Mouse (Mus musculus) intestine, embryonic 15.5 days (tissue): ENCODE measurements around the gene Cwc22. TPM values are rescaled to one million over a fixed set of nuclear protein-coding genes. Genes with fewer than 3 reads are reported as not detected.

Experiments used
- ATAC-seq: fragments of 200-750 bp; cut with Nextera tagmentation; 2 replicates; pipeline ENCODE4 v1.8.0; 2017; ENCODE audit warnings: moderate TSS enrichment, moderate library complexity
- H3K27ac ChIP-seq: fragments of 300-500 bp; sonication (generic); 2 replicates; pipeline ENCODE4 v1.5.1; 2015; ENCODE audit warnings: mild to moderate bottlenecking, inconsistent platforms
- H3K27me3 ChIP-seq: fragments of 300-500 bp; sonication (generic); replicated peaks from 2 replicates; pipeline ENCODE4 v1.6.1; 2015; ENCODE audit warnings: inconsistent platforms
- H3K36me3 ChIP-seq: fragments of 300-500 bp; sonication (generic); 2 replicates; pipeline ENCODE4 v1.6.1; 2015; ENCODE audit warnings: inconsistent platforms
- H3K4me1 ChIP-seq: fragments of 300-500 bp; sonication (generic); replicated peaks from 2 replicates; pipeline ENCODE4 v1.6.1; 2015; ENCODE audit warnings: inconsistent platforms
- H3K4me2 ChIP-seq: fragments of 300-500 bp; sonication (generic); replicated peaks from 2 replicates; pipeline ENCODE4 v1.6.1; 2015; ENCODE audit warnings: mild to moderate bottlenecking, inconsistent platforms
- H3K4me3 ChIP-seq: fragments of 300-500 bp; sonication (generic); replicated peaks from 2 replicates; pipeline ENCODE4 v1.5.1; 2015; ENCODE audit warnings: inconsistent platforms
- H3K9ac ChIP-seq: fragments of 300-500 bp; sonication (generic); 2 replicates; pipeline ENCODE4 v1.6.1; 2015; ENCODE audit warnings: inconsistent platforms
- H3K9me3 ChIP-seq: fragments of 300-500 bp; sonication (generic); 2 replicates; pipeline ENCODE4 v1.6.1; 2016; ENCODE audit warnings: inconsistent platforms
- WGBS: fragments of 180-500 bp; shearing (Covaris S2); methylation state at CpG from one replicate; pipeline ENCODE4 v1.1.7; 2015; 5-methylcytosine and 5-hydroxymethylcytosine counted together
- polyA plus RNA-seq: library from polyadenylated mRNA; unstranded; fragments of >200 nt; fragmentation: Nextera tagmentation; extraction: Ambion mirVana; gene quantifications from 2 replicates; pipeline ENCODE4 v1.2.1, GENCODE M21; 2015

The Cwc22 gene
- polyA plus RNA-seq, 1 experiment from 2014 or later, result 29.4 TPM

- Histone ChIP-seq H3K4me2 (no peak overlapping the region), H3K27me3 (no peaks in the 10 kb centered on the region), H3K27ac (no peak overlapping the region), H3K9me3 (no peaks in the 10 kb centered on the region), H3K9ac (no peak overlapping the region), H3K4me3 (no peak overlapping the region), H3K4me1 (no peaks in the 10 kb centered on the region), H3K36me3 (no peaks in the 10 kb centered on the region)
- no peak for ATAC-seq
- 90% methylated on average over 10 of the region's 10 CpGs for WGBS
Measured at GRCm38 (mm10) chr2:77877156-77877855, 68.9 kb downstream of the Cwc22 start.

GRCm38 (mm10) chr2:77876331-77876730 lies 69.8 kb downstream of the Cwc22 start:
- no peak overlapping the region for H3K9ac ChIP-seq
- no peak overlapping the region for H3K4me3 ChIP-seq
- no peaks in the 10 kb centered on the region for H3K36me3 ChIP-seq
- H3K27me3 ChIP-seq, result no peaks in the 10 kb centered on the region
- H3K9me3 ChIP-seq, result no peaks in the 10 kb centered on the region
- WGBS, result 84% methylated on average over 6 of the region's 6 CpGs
- H3K27ac ChIP-seq, result no peak overlapping the region
- H3K4me2 ChIP-seq, result no peak overlapping the region
- no peaks in the 10 kb centered on the region for H3K4me1 ChIP-seq
- ATAC-seq, result no peak

GRCm38 (mm10) chr2:77875516-77875915 lies 70.7 kb downstream of the Cwc22 start:
- Histone ChIP-seq H3K9ac (no peak overlapping the region), H3K4me3 (no peak overlapping the region), H3K4me1 (no peaks in the 10 kb centered on the region), H3K27ac (no peak overlapping the region), H3K4me2 (no peak overlapping the region), H3K9me3 (no peaks in the 10 kb centered on the region), H3K27me3 (no peaks in the 10 kb centered on the region), H3K36me3 (no peaks in the 10 kb centered on the region)
- no peak for ATAC-seq
- WGBS, result 88% methylated on average over 4 of the region's 4 CpGs

GRCm38 (mm10) chr2:77874678-77875077 lies 71.5 kb downstream of the Cwc22 start:
- no peaks in the 10 kb centered on the region for H3K27me3 ChIP-seq
- H3K4me3 ChIP-seq, result no peak overlapping the region
- no peaks in the 10 kb centered on the region for H3K9me3 ChIP-seq
- ATAC-seq, result no peak
- H3K36me3 ChIP-seq, result no peaks in the 10 kb centered on the region
- no peak overlapping the region for H3K9ac ChIP-seq
- no peak overlapping the region for H3K4me2 ChIP-seq
- 79% methylated on average over 3 of the region's 3 CpGs for WGBS
- H3K27ac ChIP-seq, result no peak overlapping the region
- no peaks in the 10 kb centered on the region for H3K4me1 ChIP-seq

DNA sequence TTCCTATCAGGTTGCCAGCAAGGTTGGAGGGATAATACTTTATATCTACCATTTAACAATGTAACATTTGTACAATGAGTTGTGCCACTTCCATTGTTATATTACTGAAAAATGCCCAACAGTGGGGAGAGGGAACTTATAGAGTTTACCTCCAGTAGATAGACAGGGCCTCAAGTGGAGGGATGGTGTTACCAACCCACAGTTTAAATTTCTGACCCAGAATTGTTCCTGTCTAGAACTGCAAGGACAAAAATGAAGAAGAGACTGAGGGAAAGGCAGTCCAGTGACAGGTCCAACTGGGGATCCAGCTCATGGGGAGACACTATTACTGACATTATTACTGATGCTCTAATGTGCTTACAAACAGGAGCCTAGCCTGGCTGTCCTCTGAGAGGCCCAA lies 72.4 kb downstream of the Cwc22 start:
- no peaks in the 10 kb centered on the region for H3K4me1 ChIP-seq
- no peaks in the 10 kb centered on the region for H3K36me3 ChIP-seq
- no peak for ATAC-seq
- H3K9me3 ChIP-seq, result no peaks in the 10 kb centered on the region
- no peaks in the 10 kb centered on the region for H3K27me3 ChIP-seq
- H3K9ac ChIP-seq, result no peak overlapping the region
- no peak overlapping the region for H3K27ac ChIP-seq
- no peak overlapping the region for H3K4me3 ChIP-seq
- H3K4me2 ChIP-seq, result no peak overlapping the region

DNA sequence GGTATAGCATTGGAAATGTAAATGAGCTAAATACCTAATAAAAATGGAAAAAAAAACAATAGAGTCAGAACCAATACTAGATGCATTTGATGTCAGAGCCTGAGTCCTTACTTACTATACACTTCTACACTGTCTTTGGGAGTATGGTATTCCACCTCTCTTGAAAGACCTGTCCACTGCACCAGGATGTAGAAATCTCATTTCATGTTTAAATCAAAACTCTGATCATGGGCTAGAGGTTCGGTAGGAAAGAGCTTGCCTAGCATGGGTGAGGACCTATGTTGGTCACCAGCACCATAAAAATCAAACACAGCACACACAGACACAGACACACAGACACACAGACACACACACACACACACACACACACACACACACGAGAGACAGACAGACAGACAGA lies 73.5 kb downstream of the Cwc22 start:
- no peak for ATAC-seq
- Histone ChIP-seq H3K27ac (no peak overlapping the region), H3K4me2 (no peak overlapping the region), H3K36me3 (no peaks in the 10 kb centered on the region), H3K9ac (no peak overlapping the region), H3K27me3 (no peaks in the 10 kb centered on the region), H3K4me3 (no peak overlapping the region), H3K9me3 (no peaks in the 10 kb centered on the region), H3K4me1 (no peaks in the 10 kb centered on the region)
- 81% methylated on average over 2 of the region's 2 CpGs for WGBS

- H3K9ac ChIP-seq, result no peak overlapping the region
- no peaks in the 10 kb centered on the region for H3K9me3 ChIP-seq
- no peaks in the 10 kb centered on the region for H3K27me3 ChIP-seq
- H3K4me3 ChIP-seq, result no peak overlapping the region
- no peak overlapping the region for H3K27ac ChIP-seq
- no peak overlapping the region for H3K4me2 ChIP-seq
- no peaks in the 10 kb centered on the region for H3K4me1 ChIP-seq
- ATAC-seq, result no peak
- H3K36me3 ChIP-seq, result no peaks in the 10 kb centered on the region
Measured at GRCm38 (mm10) chr2:77871146-77871545, 75.0 kb downstream of the Cwc22 start.

GRCm38 (mm10) chr2:77869729-77870280 lies 76.4 kb downstream of the Cwc22 start:
- H3K27ac ChIP-seq, result no peak overlapping the region
- no peaks in the 10 kb centered on the region for H3K27me3 ChIP-seq
- no peaks in the 10 kb centered on the region for H3K9me3 ChIP-seq
- H3K9ac ChIP-seq, result no peak overlapping the region
- WGBS, result 90% methylated on average over 4 of the region's 4 CpGs
- no peak for ATAC-seq
- no peaks in the 10 kb centered on the region for H3K4me1 ChIP-seq
- no peaks in the 10 kb centered on the region for H3K36me3 ChIP-seq
- H3K4me2 ChIP-seq, result no peak overlapping the region
- no peak overlapping the region for H3K4me3 ChIP-seq

GRCm38 (mm10) chr2:77863934-77864333 lies 82.2 kb downstream of the Cwc22 start:
- WGBS, result 37% methylated on average over 6 of the region's 6 CpGs

GRCm38 (mm10) chr2:77863522-77863921 lies 82.7 kb downstream of the Cwc22 start:
- Histone ChIP-seq H3K4me3 (peak overlapping the region; percentile 12; the same call in 1 of the 2 replicates), H3K4me2 (peak overlapping the region; percentile 54), H3K9me3 (no peaks in the 10 kb centered on the region), H3K36me3 (no peaks in the 10 kb centered on the region), H3K27me3 (no peaks in the 10 kb centered on the region), H3K27ac (peak overlapping the region; percentile 58), H3K9ac (no peak overlapping the region), H3K4me1 (no peaks in the 10 kb centered on the region)
- peak; percentile 53; the same call in 1 of the 2 replicates for ATAC-seq
- 53% methylated on average over 15 of the region's 15 CpGs for WGBS

More at GRCm38 (mm10) chr2:77863934-77864333, 82.2 kb downstream of the Cwc22 start:
- Histone ChIP-seq H3K36me3 (no peaks in the 10 kb centered on the region), H3K4me1 (no peaks in the 10 kb centered on the region), H3K4me2 (peak overlapping the region; percentile 54), H3K27ac (peak overlapping the region; percentile 58), H3K9ac (no peak overlapping the region), H3K4me3 (peak overlapping the region; percentile 12; the same call in 1 of the 2 replicates), H3K9me3 (no peaks in the 10 kb centered on the region), H3K27me3 (no peaks in the 10 kb centered on the region)
- ATAC-seq, result peak; percentile 81

DNA sequence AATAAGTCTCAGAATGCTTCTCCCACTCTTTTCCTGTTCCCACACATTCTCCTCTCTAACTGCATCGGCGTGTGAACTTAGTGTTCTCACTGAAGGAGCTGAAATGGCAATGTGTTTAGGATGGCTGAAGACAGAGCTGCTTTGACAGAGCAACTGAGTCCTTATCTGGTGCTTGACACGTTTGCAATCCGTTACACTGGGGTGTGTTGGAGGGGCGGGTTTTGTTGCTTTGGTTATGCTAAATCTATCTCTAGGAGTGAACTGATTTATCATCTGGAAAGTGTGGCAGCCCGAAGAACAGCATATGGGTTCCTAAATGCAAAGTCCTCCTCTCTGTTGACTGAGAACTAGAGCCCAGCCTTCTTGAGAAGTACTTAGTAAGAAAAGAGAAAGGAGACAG lies 104.7 kb downstream of the Cwc22 start:
- no peak overlapping the region for H3K4me3 ChIP-seq
- H3K27me3 ChIP-seq, result no peaks in the 10 kb centered on the region
- H3K27ac ChIP-seq, result no peak overlapping the region
- no peak overlapping the region for H3K9ac ChIP-seq
- ATAC-seq, result no peak
- no peak overlapping the region for H3K4me2 ChIP-seq
- 45% methylated on average over 6 of the region's 6 CpGs for WGBS
- no peaks in the 10 kb centered on the region for H3K36me3 ChIP-seq
- no peaks in the 10 kb centered on the region for H3K4me1 ChIP-seq
- H3K9me3 ChIP-seq, result no peaks in the 10 kb centered on the region

DNA sequence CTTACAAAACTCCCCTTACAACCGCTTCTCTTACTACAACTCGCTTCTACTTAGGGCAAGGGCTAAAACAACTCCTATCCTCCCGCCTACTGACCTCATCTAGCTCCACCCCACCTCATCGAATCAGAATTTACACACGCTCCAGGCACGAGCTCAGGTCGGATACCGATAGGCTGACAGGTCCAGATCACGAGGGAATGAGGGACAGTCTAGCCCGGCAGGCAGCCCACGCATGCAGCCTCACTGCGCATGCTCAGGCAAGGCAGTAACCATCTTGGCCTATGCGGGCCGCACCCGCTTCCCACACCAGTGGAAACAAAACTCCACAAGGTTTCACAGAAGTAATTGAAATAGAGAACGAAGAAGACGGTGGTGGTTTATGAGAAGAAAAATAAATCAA lies 106.6 kb downstream of the Cwc22 start:
- 82% methylated on average over 17 of the region's 17 CpGs for WGBS
- no peak overlapping the region for H3K4me2 ChIP-seq
- ATAC-seq, result no peak

DNA sequence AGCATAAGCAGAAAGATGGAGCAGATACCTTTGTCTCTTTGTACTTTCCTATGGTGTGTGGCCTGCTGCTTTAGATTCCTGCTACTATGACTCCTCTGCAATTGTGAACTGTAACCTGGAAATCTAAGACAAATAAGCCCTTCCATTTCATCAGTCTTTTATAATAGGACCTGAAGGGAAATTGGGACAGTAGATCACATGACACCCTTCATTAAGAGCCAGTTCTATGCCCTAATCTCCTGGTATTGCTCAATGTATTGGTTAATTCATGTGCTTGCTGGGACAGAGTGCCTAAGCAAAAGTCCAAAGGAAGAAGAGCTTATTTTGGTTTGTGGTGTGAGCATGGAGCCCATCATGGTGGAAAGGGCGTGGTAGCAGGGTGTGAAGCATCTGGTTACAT lies 107.5 kb downstream of the Cwc22 start:
- H3K4me1 ChIP-seq, result no peaks in the 10 kb centered on the region
- 91% methylated on average over 1 of the region's 1 CpGs for WGBS
- no peak overlapping the region for H3K9ac ChIP-seq
- no peaks in the 10 kb centered on the region for H3K36me3 ChIP-seq
- no peak overlapping the region for H3K4me3 ChIP-seq
- no peaks in the 10 kb centered on the region for H3K9me3 ChIP-seq
- no peak for ATAC-seq
- no peak overlapping the region for H3K4me2 ChIP-seq
- H3K27ac ChIP-seq, result no peak overlapping the region
- no peaks in the 10 kb centered on the region for H3K27me3 ChIP-seq

More for the DNA sequence above, 106.6 kb downstream of the Cwc22 start:
- Histone ChIP-seq H3K27ac (no peak overlapping the region), H3K9ac (no peak overlapping the region), H3K4me3 (no peak overlapping the region), H3K4me1 (no peaks in the 10 kb centered on the region), H3K36me3 (no peaks in the 10 kb centered on the region), H3K27me3 (no peaks in the 10 kb centered on the region), H3K9me3 (no peaks in the 10 kb centered on the region)
